Mouse (Mus musculus): Measurements from ENCODE around the gene Hecw1.

Hecw1 gene

DNA sequence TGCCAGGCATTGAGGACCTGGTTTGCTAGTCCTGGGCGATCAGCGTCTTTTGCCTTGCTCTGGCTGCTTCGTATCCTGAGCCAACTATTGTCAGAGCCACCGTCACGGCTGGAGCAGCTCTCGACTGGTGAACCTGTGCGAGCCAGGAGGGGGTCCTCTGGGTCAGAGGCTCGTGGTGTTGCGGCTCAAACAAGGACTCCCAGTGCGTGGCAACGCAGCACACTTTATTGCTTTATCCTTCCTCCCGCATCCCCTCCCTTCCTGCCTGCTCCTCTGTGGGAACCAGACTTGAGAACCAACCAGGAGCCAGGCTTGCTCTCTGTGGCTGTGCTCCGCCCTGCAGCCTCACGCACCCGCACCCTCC lies at the start of gene Hecw1:
Hecw1 (minus strand) TSS at position 323 of the 364 bp plus-strand sequence.
- DNase-seq (ENCODE audit: low spot score in 2 of 2): no peak

GRCm38 (mm10) chr13:14561336-14561735 lies 38.3 kb upstream of the Hecw1 start:
- DNase-seq (ENCODE audit: low spot score in 2 of 2): no peak

- DNase-seq (ENCODE audit: low spot score in 2 of 2): no peak
Observed at GRCm38 (mm10) chr13:14552628-14553027, 29.6 kb upstream of the Hecw1 start.

- DNase-seq (ENCODE audit: low spot score in 2 of 2): no peak
Observed at GRCm38 (mm10) chr13:14542860-14543259, 19.8 kb upstream of the Hecw1 start.

- no peak for DNase-seq (ENCODE audit: low spot score in 2 of 2)
Observed at GRCm38 (mm10) chr13:14522128-14522905, 711 bp downstream of the Hecw1 start.

GRCm38 (mm10) chr13:14521746-14522127 lies 1.3 kb downstream of the Hecw1 start:
- DNase-seq (ENCODE audit: low spot score in 2 of 2): no peak

- DNase-seq (ENCODE audit: low spot score in 2 of 2): no peak
Observed at GRCm38 (mm10) chr13:14519605-14520004, 3.4 kb downstream of the Hecw1 start.

DNA sequence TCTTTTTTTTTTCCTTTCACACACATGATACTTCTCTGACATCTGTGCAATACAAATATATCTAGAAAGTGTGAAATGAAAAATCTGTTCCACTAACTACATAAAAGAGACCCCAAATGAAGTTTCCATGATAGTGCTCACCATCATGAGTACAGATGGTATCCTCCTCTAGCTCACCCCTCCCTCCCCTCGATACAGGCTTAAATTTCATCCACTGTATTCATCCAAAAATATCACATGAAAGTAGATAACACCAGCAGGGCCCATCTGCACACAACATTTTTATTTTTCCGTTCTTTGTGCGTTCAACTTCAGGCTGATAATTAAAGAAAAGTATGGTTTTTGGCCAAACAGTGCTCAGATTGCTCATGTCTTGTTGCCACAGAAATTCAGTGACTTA lies 5.5 kb downstream of the Hecw1 start:
- DNase-seq (ENCODE audit: low spot score in 2 of 2): no peak

GRCm38 (mm10) chr13:14515106-14515505 lies 7.9 kb downstream of the Hecw1 start:
- DNase-seq (ENCODE audit: low spot score in 2 of 2): no peak

DNA sequence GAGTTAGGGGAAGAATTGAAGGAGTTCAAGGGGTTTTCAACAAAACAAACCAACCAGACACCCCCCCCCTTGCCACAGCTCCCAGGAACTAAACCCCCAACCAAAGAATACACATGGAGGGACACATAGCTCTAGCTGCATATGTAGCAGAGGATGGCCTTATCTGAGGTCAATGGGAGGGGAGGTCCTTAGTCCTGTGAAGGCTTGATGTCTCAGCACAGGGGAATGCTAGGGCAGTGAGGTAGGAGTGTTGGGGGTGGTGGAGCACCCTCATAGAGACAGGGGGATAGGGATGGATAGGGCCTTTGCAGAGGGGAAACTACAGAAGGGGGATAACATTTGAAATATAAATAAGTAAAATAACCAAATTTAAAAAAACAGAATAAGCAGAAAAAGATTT lies 9.1 kb downstream of the Hecw1 start:
- DNase-seq (ENCODE audit: low spot score in 2 of 2): no peak

- DNase-seq (ENCODE audit: low spot score in 2 of 2): no peak
Observed at GRCm38 (mm10) chr13:14506765-14507164, 16.3 kb downstream of the Hecw1 start.

DNA sequence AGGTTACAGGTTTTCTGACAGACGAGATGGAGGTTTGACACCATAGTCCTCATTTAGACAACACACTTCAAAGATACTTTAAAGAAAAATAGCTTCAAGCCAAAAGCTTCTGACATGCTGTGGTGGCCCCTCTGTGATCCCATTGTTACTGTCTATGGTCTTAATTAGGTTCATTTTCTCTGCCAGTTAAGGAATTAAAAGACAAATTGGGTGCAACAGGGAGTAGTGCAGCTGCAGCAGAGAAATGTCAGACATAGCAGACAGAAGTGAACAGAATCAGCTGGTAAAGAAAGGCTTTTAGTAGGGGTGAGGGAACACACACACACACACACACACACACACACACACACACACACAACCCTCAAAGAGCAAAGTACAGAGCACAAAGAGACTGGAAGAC lies 22.8 kb downstream of the Hecw1 start:
- no peak for DNase-seq (ENCODE audit: low spot score in 2 of 2)

DNA sequence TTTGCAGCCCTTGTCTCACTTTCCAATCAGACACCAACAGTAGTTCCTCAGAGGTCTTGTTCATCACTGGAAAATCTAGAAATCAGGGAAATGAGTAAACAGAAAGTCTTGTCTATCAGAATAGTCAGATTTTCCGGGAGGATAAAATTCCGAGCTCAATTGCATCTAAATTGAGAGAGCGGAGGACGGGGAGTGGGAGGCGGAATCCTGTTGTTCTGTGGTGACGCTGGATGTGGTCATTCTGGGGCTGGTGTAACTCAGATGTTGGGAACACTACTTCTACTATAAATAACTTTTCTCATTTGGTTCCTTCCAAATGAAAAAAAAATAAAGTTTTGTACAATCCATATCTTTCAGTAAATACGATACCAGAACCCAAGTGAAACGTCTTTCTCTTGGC lies 24.2 kb downstream of the Hecw1 start:
- DNase-seq (ENCODE audit: low spot score in 2 of 2): no peak

GRCm38 (mm10) chr13:14496954-14497353 lies 26.1 kb downstream of the Hecw1 start:
- DNase-seq (ENCODE audit: low spot score in 2 of 2): no peak

GRCm38 (mm10) chr13:14487812-14488211 lies 35.2 kb downstream of the Hecw1 start:
- no peak for DNase-seq (ENCODE audit: low spot score in 2 of 2)

- no peak for DNase-seq (ENCODE audit: low spot score in 2 of 2)
Observed at GRCm38 (mm10) chr13:14471121-14471520, 51.9 kb downstream of the Hecw1 start.

DNA sequence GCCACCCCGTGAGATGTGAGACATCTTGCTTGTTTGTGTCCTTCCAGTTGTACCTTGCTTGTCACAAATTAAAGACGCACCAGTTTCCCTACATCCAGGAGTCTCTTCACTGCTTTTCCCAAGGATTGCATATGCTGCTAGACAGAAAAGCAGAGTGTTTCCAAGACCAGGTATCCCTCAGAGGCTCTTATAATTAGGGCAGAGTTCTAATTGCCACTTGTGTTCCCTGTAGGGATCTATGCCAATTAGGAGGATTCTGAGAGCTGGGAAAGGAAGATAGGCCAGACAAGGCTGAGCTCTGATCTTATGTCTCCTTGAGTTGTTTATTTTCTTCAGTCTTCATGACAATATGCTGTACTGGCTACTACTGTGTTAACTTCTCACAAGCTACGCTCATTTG lies 55.5 kb downstream of the Hecw1 start:
- DNase-seq (ENCODE audit: low spot score in 2 of 2): no peak

- DNase-seq (ENCODE audit: low spot score in 2 of 2): no peak
Observed at GRCm38 (mm10) chr13:14461036-14461435, 62.0 kb downstream of the Hecw1 start.

GRCm38 (mm10) chr13:14457043-14457442 lies 66.0 kb downstream of the Hecw1 start:
- DNase-seq (ENCODE audit: low spot score in 2 of 2): no peak

GRCm38 (mm10) chr13:14439540-14439939 lies 83.5 kb downstream of the Hecw1 start:
- DNase-seq (ENCODE audit: low spot score in 2 of 2): no peak

- DNase-seq (ENCODE audit: low spot score in 2 of 2): no peak
Observed at GRCm38 (mm10) chr13:14428845-14429553, 94.0 kb downstream of the Hecw1 start.

DNA sequence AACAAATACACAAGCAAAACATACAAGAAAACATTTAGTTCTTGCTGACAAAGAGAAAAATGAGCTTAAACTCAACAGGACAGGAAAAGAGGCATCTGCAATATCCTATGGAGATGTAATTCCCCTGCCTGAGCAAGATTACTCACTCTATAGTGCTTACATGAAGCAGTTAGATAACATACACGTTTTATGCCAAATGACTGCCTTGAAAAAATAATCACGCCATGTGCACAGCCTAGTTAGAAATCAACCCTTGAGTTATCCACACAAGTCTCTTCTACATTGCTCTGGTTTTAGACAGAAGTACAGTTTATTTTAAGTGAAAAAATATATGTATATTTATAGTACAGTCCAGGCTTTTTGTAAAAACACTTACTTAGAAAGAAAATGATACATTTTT lies 98.2 kb downstream of the Hecw1 start:
- DNase-seq (ENCODE audit: low spot score in 2 of 2): no peak

DNA sequence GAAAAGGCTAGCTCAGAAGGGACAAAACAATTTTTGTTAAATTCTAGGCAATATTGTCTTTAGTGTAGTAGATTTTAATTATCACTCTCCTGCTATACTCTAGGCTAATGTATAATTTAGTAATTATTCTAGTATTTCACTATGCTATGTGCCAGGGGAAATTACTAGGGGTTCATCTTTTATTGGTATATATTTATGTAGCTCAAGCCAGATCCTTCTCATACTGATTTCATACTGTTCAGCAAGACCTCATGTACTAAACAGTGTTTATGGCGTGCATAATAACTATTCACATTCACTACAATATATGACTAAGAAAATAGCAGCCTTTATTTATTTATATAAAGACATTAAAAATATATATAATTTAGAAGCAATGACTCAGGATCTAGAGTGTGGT lies 109.6 kb downstream of the Hecw1 start:
- no peak for DNase-seq (ENCODE audit: low spot score in 2 of 2)

All from thymus, postnatal 10 days (tissue).